Mouse (Mus musculus) brain, embryonic 14.5 days (tissue): ENCODE results near the gene Washc2.

Source experiments
- CTCF ChIP-seq: fragments of 200-500 bp; IDR thresholded peaks from 2 replicates; pipeline ENCODE4 v1.5.1; 2012; ENCODE audit warnings: inconsistent platforms, mild to moderate bottlenecking, moderate library complexity, borderline replicate concordance; ENCODE audit not compliant: insufficient read depth, insufficient read length; ENCODE audit errors: extremely low read depth
- POLR2A ChIP-seq: fragments of 200-500 bp; IDR thresholded peaks from 2 replicates; pipeline ENCODE4 v1.6.1; 2012; ENCODE audit warnings: mild to moderate bottlenecking, inconsistent platforms, borderline replicate concordance; ENCODE audit not compliant: poor library complexity, insufficient read depth, insufficient read length, severe bottlenecking; ENCODE audit errors: extremely low read depth

- no peak for TF ChIP-seq CTCF
- no peak for TF ChIP-seq POLR2A
Observed at GRCm38 (mm10) chr6:116286321-116286720, 78.5 kb downstream of the Washc2 start.
